Mouse (Mus musculus): ENCODE results near the gene Olfr1094.

Olfr1094 gene

DNA sequence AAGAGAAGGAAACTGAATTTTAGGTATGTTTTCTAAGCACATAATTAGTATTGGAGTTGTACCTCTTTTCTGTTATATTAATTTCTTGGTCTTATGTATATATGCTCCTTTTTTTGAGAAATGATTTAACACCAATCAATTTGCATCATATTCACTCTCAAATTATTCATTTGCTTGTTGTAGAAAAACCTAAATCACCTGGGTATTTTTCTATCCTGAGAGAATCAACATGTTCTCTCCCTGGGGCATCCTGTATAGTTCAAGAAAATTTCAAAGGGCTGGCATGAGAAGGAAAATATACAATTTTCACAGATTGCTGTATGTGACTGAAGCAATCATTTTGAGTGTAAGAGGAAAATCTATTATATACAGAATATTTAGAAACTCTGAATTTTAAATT is at the start of gene Olfr1094:
Gene Olfr1094 (plus strand): TSS at position 301 of the 400 bp plus-strand sequence.

DNA sequence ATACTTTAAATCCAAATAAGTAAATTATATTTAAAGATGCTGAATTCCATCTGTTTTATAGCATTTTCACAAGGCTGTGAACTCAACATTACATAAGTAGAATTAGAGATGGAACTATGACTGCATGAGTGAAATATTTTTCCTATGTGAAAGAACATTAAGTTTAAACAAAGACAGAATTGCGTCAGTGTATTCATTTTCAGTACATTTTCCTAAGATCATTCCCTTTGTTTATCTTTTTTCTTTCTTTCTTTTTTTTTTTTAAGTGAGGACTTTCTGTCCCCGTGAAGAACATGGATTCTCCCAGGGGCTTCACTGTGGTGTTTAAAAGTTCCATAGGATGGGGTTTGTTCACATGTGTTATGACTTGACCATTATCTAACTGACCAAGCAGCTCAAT is 42.3 kb upstream of the Olfr1094 start, which contains the start of gene Olfr1093:
Gene Olfr1093 (plus strand): TSS at position 301 of the 400 bp plus-strand sequence.
- WGBS, result 76% methylated on average over 2 of the region's 2 CpGs

DNA sequence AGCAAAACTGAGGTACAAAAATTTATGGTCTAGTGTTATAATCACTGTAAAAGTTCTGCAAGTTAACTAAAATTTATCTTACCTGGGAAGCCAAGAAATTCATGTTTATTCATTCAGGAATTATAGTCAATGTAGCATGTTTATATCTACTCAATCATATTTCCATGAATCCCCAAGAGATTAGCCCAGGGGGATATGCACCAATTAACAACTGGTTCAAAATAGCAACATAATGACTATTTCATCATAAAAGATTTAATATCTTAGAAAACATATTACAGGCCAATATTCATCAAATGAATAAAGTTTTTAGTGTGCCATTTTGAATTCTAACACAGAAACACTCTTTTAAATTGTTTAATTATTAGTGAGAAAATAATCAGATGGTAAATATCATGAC is 14.5 kb upstream of the Olfr1094 start, which contains the start of gene Olfr141:
Gene Olfr141 (minus strand): TSS at position 101 of the 400 bp plus-strand sequence.

DNA sequence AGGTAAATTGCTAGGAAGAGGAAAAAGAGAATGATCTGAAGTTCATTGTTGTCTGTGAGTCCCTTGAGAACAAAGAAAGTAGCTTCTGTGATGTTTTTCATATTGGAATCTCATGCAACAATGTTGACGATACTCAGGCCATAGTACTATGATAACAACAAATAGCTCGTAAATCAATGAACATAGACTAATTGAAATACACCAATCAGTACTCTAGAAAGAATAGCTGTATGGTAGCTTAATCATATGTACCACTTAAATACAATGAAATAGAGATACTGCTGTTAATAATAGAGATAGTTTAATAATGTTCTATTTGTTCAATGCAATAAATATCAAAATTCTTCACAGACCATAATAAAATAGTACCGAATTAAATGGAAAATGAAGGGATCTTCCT is 27.1 kb downstream of the Olfr1094 start, which contains the start of gene Olfr1095:
Gene Olfr1095 (minus strand): TSS at position 101 of the 400 bp plus-strand sequence.
- WGBS, result 91% methylated on average over 3 of the region's 3 CpGs

DNA sequence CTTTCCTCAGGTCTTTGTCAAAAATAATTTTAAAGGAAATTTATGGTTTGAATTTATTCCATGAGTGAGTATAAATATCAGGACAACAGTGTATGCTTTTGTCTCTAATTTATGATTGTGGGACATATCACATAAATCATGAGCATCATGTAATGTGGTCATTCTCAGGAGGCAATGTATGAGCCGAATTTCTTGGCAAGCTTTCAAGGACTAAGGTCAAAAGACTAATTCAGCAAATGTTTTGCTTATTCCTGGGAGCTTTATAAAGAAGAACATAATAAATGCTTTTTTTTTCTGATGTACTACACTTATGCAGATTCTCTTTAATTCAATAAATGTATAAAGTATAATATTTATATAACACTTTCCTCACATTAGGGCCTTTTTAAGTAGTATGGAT is 50.2 kb downstream of the Olfr1094 start, which contains the start of gene Gm13723:
Gene Gm13723 (minus strand): TSS at position 101 of the 400 bp plus-strand sequence.
- 56% methylated on average over 1 of the region's 1 CpGs for WGBS

Measured in cerebral cortex, adult 2 months (tissue).